Mouse (Mus musculus): ENCODE data around the gene Inpp1.
"Not testable (repeated sequence)": the region's sequence is repeated elsewhere in the genome, so short reads cannot be mapped to it uniquely, and the experiment has no call there.

Gene Inpp1

GRCm38 (mm10) chr1:52816910-52817812 lies at the start of gene Inpp1:
Inpp1 (minus strand) TSS chr1:52817688.
- DNase-seq (ENCODE audit: low spot score) = peak; percentile 75

GRCm38 (mm10) chr1:52866007-52866406 lies 48.5 kb upstream of the Inpp1 start:
- DNase-seq (ENCODE audit: low spot score) = no peak

GRCm38 (mm10) chr1:52864220-52864619 lies 46.7 kb upstream of the Inpp1 start:
- no peak for DNase-seq (ENCODE audit: low spot score)

- no peak for DNase-seq (ENCODE audit: low spot score)
Observed at GRCm38 (mm10) chr1:52855904-52856601, 38.6 kb upstream of the Inpp1 start.

- not testable (repeated sequence) for DNase-seq (ENCODE audit: low spot score)
Observed at GRCm38 (mm10) chr1:52854029-52854428, 36.5 kb upstream of the Inpp1 start.

- no peak for DNase-seq (ENCODE audit: low spot score)
Observed at GRCm38 (mm10) chr1:52849422-52849821, 31.9 kb upstream of the Inpp1 start.

- DNase-seq (ENCODE audit: low spot score) = no peak
Observed at GRCm38 (mm10) chr1:52846556-52846955, 29.1 kb upstream of the Inpp1 start.

GRCm38 (mm10) chr1:52844782-52845665 lies 27.5 kb upstream of the Inpp1 start, which contains the start of gene Hibch:
Hibch (plus strand) TSS chr1:52844929.
- peak; percentile 99 for DNase-seq (ENCODE audit: low spot score)

- DNase-seq (ENCODE audit: low spot score) = no peak
Observed at GRCm38 (mm10) chr1:52844354-52844753, 26.9 kb upstream of the Inpp1 start.

GRCm38 (mm10) chr1:52839099-52839498 lies 21.6 kb upstream of the Inpp1 start:
- DNase-seq (ENCODE audit: low spot score) = peak; percentile 26

GRCm38 (mm10) chr1:52817813-52818147 lies 292 bp upstream of the Inpp1 start:
- no peak for DNase-seq (ENCODE audit: low spot score)

- no peak for DNase-seq (ENCODE audit: low spot score)
Observed at GRCm38 (mm10) chr1:52816232-52816891, 1.1 kb downstream of the Inpp1 start.

GRCm38 (mm10) chr1:52808456-52808855 lies 9.0 kb downstream of the Inpp1 start:
- DNase-seq (ENCODE audit: low spot score) = no peak

GRCm38 (mm10) chr1:52805041-52805440 lies 12.4 kb downstream of the Inpp1 start:
- DNase-seq (ENCODE audit: low spot score) = peak; percentile 70

GRCm38 (mm10) chr1:52802406-52802975 lies 15.0 kb downstream of the Inpp1 start:
- no peak for DNase-seq (ENCODE audit: low spot score)

GRCm38 (mm10) chr1:52801651-52802050 lies 15.8 kb downstream of the Inpp1 start:
- no peak for DNase-seq (ENCODE audit: low spot score)

- DNase-seq (ENCODE audit: low spot score) = no peak
Observed at GRCm38 (mm10) chr1:52800340-52800740, 17.1 kb downstream of the Inpp1 start.

GRCm38 (mm10) chr1:52799772-52800171 lies 17.7 kb downstream of the Inpp1 start:
- DNase-seq (ENCODE audit: low spot score) = no peak

GRCm38 (mm10) chr1:52799056-52799726 lies 18.3 kb downstream of the Inpp1 start:
- no peak for DNase-seq (ENCODE audit: low spot score)

GRCm38 (mm10) chr1:52795927-52796326 lies 21.6 kb downstream of the Inpp1 start:
- DNase-seq (ENCODE audit: low spot score) = no peak

- no peak for DNase-seq (ENCODE audit: low spot score)
Observed at GRCm38 (mm10) chr1:52793692-52794091, 23.8 kb downstream of the Inpp1 start.

Measured in yolk sac, embryonic 10.5 days (tissue).